Mouse (Mus musculus): Measurements from ENCODE around the gene Npm1.

- TF ChIP-seq CTCF (IDR thresholded peaks at IDR 0.05; ENCODE audit: extremely low read depth, insufficient read depth, low read length) (no peak), POLR2A (IDR thresholded peaks at IDR 0.05; ENCODE audit: extremely low read depth, insufficient read depth, low read length) (no peak)
Observed at GRCm38 (mm10) chr11:33147572-33148337, 15.3 kb downstream of the Npm1 start.
